Mouse (Mus musculus) lung, postnatal 0 days (tissue): ENCODE results near the gene Slc25a13. TPM values are rescaled to one million over a fixed set of nuclear protein-coding genes. Genes with fewer than 3 reads are reported as not detected.

Experiments
- ATAC-seq: fragments of 200-750 bp; cut with Nextera tagmentation; 2 replicates; pipeline ENCODE4 v1.8.0; 2017; ENCODE audit warnings: moderate library complexity
- DNase-seq: peaks from one replicate; pipeline ENCODE4 v3.0.0-alpha.2; 2016; ENCODE audit warnings: low spot score
- H3K27ac ChIP-seq: fragments of 300-500 bp; sonication (generic); 2 replicates; pipeline ENCODE4 v1.5.1; 2014; ENCODE audit warnings: antibody characterized with exemption, mild to moderate bottlenecking, low read length, mixed read lengths
- H3K27me3 ChIP-seq: fragments of 300-500 bp; sonication (generic); replicated peaks from 2 replicates; pipeline ENCODE4 v1.6.1; 2014; ENCODE audit warnings: low read length, mixed read lengths; ENCODE audit not compliant: insufficient read depth
- H3K36me3 ChIP-seq: fragments of 300-500 bp; sonication (generic); 2 replicates; pipeline ENCODE4 v1.6.1; 2014; ENCODE audit warnings: low read length, mixed read lengths; ENCODE audit not compliant: insufficient read depth
- H3K4me1 ChIP-seq: fragments of 300-500 bp; sonication (generic); 2 replicates; pipeline ENCODE4 v1.6.1; 2014; ENCODE audit warnings: antibody characterized with exemption, low read depth, low read length, mixed read lengths; ENCODE audit not compliant: insufficient read depth
- H3K4me2 ChIP-seq: fragments of 300-500 bp; sonication (generic); replicated peaks from 2 replicates; pipeline ENCODE4 v1.6.1; 2014; ENCODE audit warnings: low read depth, mild to moderate bottlenecking, low read length, moderate library complexity, mixed read lengths
- H3K4me3 ChIP-seq: fragments of 300-500 bp; sonication (generic); 2 replicates; pipeline ENCODE4 v1.5.1; 2014; ENCODE audit warnings: low read depth, low read length
- H3K9ac ChIP-seq: fragments of 300-500 bp; sonication (generic); replicated peaks from 2 replicates; pipeline ENCODE4 v1.6.1; 2014; ENCODE audit warnings: low read depth, mild to moderate bottlenecking
- H3K9me3 ChIP-seq: fragments of 300-500 bp; sonication (generic); 2 replicates; pipeline ENCODE4 v1.6.1; 2016; ENCODE audit warnings: low read length, mixed read lengths
- CTCF ChIP-seq: IDR thresholded peaks from 2 replicates; pipeline ENCODE4 v1.5.1; 2016; ENCODE audit warnings: antibody characterized with exemption, mild to moderate bottlenecking
- EP300 ChIP-seq: IDR thresholded peaks from 2 replicates; pipeline ENCODE4 v1.6.1; 2016; ENCODE audit warnings: antibody characterized with exemption, mild to moderate bottlenecking, control low read depth
- WGBS: fragments of 180-500 bp; shearing (Covaris S2); extraction: QIAGEN DNeasy Blood & Tissue Kit; methylation state at CpG from one replicate; pipeline ENCODE4 v1.1.7; 2014; 5-methylcytosine and 5-hydroxymethylcytosine counted together
- polyA plus RNA-seq: library from polyadenylated mRNA; unstranded; fragments of >200 nt; fragmentation: Nextera tagmentation; extraction: Ambion mirVana; gene quantifications from 2 replicates; pipeline ENCODE4 v1.2.1, GENCODE M21; 2015

Gene Slc25a13
- polyA plus RNA-seq, 1 experiment from 2014 or later = 7.1 TPM

DNA sequence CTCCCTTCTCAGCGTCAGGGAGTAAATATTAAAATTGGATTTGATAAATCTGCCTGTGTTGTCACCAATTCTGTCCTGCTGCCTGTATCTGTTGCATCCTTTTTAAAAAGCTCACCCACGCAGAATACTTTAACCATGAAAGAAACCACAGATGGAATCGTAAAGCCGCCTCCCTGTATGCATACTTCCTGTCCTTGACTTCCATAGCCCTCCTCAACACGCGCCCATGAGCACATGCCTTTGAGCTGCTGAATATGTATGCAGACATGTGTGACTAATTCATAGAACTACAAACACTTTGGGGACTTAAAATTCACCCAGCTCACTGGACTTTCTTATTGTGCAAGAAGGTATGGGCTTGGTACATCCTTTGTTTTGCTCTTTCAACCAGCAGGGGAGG is 219.4 kb downstream of the Slc25a13 start:
- ATAC-seq (no peak), DNase-seq (no peak)
- Histone ChIP-seq H3K4me2 (no peak overlapping the region), H3K4me3 (no peak overlapping the region), H3K27me3 (no peaks in the 10 kb centered on the region), H3K9me3 (no peaks in the 10 kb centered on the region), H3K4me1 (no peaks in the 10 kb centered on the region), H3K36me3 (no peaks in the 10 kb centered on the region), H3K9ac (no peak overlapping the region), H3K27ac (no peak overlapping the region)
- WGBS = 54% methylated on average over 6 of the region's 6 CpGs
- TF ChIP-seq EP300 = no peak
- TF ChIP-seq CTCF = no peak

DNA sequence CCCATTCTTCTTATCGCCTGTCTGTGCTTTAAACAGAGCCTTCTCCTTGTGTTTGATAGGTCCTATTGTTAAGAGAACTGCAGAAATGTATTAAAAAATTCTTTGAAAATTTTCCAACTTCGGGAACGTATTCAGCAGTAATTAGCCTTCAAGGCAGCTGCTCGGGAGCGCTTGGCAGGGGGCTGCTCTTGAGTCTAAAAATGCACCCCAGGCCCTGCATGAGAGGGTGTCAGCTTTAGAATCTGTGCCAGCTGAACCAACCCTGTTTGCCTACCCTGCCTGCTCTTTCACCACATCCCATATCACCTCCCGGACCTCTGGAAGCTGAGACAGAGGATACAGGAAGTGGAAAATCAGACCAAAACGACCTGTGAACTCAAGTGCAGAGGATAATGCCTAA is 223.9 kb downstream of the Slc25a13 start:
- no peak for ATAC-seq
- Histone ChIP-seq H3K27ac (no peak overlapping the region), H3K4me1 (no peaks in the 10 kb centered on the region; the same call in 1 of the 2 replicates), H3K4me2 (no peak overlapping the region), H3K36me3 (no peaks in the 10 kb centered on the region), H3K9me3 (no peaks in the 10 kb centered on the region), H3K4me3 (no peak overlapping the region), H3K9ac (no peak overlapping the region), H3K27me3 (no peaks in the 10 kb centered on the region)
- WGBS = 24% methylated on average over 7 of the region's 7 CpGs
- DNase-seq = no peak
- TF ChIP-seq CTCF (no peak), EP300 (no peak)

DNA sequence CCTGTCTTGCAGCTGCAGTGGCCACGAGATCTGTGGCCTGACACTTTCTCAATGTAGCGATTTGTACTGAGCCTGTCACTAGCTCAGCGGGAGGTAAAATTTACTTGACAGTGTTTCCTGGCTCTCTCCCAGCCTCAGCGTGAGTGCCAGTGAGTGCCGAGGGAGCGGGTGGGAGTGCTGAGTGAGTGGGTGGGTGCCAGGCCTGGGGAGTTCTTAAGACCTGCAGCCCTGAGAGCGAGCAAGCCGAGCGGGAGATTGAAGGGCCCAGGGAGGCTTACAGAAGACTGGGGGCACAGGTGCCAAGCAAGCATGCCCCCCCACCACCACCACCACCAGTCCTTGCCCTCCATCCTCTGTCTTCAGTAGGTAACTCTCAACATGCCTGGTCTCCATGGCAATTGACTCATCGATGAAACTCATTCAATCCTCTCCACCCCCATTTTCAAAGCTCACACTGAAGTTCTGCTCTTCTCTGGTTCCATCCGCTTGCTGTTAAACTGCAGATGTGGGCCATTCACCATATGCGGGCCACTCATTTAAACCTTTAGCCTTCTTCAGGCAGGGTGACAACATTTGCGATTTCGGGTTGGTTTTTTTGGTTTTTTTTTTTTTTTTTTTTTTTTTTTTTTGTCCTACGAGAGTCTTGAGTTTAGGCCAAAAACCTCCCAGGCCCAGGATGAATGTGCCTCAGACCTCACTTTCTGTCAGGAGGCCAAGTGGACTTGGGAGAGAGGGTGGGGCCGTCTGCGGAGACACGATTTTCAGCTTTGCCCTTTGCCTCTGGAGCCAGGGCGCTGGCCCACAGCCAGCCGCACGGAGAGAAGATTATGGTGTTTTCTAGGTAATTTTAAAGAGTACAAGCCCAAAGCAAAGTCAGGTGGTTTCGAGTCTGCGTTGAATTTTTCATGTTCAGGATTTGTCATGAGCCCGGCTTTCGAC is 224.9 kb downstream of the Slc25a13 start:
- WGBS = 24% methylated on average over 25 of the region's 25 CpGs
- Histone ChIP-seq H3K27me3 (no peaks in the 10 kb centered on the region), H3K4me2 (peak overlapping the region; percentile 41), H3K4me1 (no peaks in the 10 kb centered on the region; the same call in 1 of the 2 replicates), H3K9me3 (no peaks in the 10 kb centered on the region), H3K36me3 (no peaks in the 10 kb centered on the region), H3K9ac (no peak overlapping the region), H3K4me3 (no peak overlapping the region), H3K27ac (no peak overlapping the region)
- DNase-seq = peak; percentile 68
- TF ChIP-seq EP300 = no peak
- TF ChIP-seq CTCF = no peak
- peak; percentile 46; the same call in 1 of the 2 replicates for ATAC-seq

- no peak for TF ChIP-seq EP300
- TF ChIP-seq CTCF = no peak
- no peak for DNase-seq
- 66% methylated on average over 6 of the region's 6 CpGs for WGBS
- H3K27me3 ChIP-seq = no peaks in the 10 kb centered on the region
- no peak for ATAC-seq
- no peak overlapping the region for H3K4me2 ChIP-seq
- no peaks in the 10 kb centered on the region; the same call in 1 of the 2 replicates for H3K4me1 ChIP-seq
- no peak overlapping the region for H3K9ac ChIP-seq
- no peaks in the 10 kb centered on the region for H3K36me3 ChIP-seq
- H3K27ac ChIP-seq = no peak overlapping the region
- no peaks in the 10 kb centered on the region for H3K9me3 ChIP-seq
- no peak overlapping the region for H3K4me3 ChIP-seq
These were observed 225.7 kb downstream of the Slc25a13 start for GRCm38 (mm10) chr6:5991243-5991642.
